Mouse (Mus musculus) right cerebral cortex, postnatal 10 days (tissue): Measurements from ENCODE around the gene Angptl8.
"Not testable (repeated sequence)": the region's sequence is repeated elsewhere in the genome, so short reads cannot be mapped to it uniquely, and the experiment has no call there.

Experiments used
- DNase-seq, 2 experiments: peaks; one replicate each; pipeline ENCODE4 v3.0.0; 2021; ENCODE audit warnings: low spot score in 2 of 2

Gene Angptl8

DNA sequence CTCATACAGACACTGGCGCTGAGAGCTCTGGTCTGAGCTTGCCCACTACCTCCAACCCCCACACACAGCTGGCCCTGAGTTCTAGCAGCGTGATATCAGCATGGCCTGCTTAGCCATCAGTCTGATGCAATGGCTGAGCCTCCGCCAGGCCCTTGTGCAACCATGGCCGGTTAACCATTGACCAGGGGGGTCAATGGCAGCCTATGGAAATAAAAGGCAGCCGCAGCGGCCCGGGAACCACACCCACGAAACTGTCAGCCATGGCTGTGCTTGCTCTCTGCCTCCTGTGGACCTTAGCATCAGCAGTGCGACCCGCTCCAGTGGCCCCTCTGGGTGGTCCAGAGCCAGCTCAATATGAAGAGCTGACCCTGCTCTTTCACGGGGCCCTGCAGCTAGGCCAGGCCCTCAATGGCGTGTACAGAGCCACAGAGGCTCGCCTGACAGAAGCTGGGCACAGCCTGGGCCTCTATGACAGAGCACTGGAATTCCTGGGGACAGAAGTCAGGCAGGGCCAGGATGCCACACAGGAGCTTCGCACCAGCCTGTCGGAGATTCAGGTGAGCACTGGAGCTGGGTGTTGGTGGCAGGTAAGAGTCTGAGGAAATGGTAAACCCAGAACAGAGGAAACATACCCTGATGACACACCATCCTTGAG is at the start of gene Angptl8:
Gene Angptl8 (plus strand): TSS at position 253 of the 655 bp plus-strand sequence.
- no peak for DNase-seq

DNA sequence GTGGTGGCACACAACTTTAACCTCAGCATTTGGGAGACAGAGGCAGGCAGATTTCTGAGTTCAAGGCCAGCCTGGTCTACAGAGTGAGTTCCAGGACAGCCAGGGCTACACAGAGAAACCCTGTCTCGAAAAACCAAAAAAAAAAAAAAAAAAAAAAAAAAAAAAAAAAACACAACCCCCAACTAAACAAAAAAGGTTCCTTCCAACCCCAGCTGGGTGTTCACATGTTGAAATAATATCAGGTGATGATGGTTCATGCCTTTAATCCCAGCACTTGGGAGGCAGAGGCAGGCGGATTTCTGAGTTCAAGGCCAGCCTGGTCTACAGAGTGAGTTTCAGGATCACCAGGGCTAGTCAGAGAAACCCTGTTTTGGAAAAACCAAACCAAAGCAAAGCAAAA is 49.0 kb upstream of the Angptl8 start:
- DNase-seq: not testable (repeated sequence)

DNA sequence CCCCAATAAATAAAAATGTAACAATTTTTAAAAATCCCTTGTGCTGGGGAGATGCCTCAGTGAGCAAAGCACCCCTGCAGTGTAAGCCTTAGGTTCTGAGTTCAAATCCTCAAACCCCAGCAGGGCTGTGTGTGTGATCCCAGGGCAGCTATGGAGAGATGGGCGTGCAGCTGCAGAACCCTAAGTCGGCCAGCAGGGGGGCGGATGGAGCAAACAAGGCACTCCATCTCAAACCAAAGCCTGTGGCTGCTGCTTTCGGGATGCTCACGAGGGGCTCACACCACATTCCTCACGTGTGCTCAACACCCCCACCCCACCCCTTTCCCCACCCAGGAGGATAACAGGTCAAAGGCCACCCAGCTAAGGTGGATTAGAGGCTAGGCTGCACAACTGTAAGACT is 48.4 kb upstream of the Angptl8 start:
- peak in 1 of 2 experiments; percentile 76 for DNase-seq

DNA sequence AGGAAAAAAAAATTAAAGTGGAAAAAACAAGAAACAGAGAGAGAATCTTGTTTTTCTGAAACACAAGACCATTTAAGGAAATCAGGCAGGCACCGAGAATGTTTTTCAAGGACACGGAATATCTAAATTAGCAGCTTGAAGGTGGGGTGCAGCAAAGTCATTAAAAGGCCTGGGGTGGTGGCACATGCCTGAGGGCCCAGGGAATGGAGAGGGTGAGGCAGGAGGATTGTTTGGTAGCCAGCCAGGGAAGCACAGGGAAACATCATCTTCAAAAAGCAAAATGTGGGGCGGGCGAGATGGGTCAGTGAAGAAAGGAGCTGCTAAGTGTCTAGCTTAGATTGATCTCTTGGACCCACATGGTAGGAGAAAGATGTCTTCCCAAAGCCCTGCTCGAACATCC is 47.7 kb upstream of the Angptl8 start:
- DNase-seq: no peak

DNA sequence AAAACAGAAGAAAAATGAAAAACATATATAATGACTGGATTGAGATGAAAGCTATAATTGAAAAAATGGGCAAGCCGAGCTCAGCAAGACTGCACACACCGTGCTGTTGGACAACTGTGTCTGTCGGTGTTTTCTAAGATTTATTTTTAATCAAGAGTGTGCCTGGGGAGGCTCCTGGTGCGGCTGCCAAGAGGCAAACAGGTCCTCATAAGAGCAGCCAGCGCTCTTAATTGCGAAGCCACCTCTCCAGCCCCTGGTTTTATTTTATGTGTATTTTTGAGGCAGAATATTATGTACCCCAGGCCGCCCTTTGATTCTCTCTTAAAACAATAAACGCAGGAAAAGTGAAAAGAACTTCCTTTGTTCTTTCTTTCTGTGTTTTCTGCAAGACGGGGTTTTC is 47.1 kb upstream of the Angptl8 start:
- no peak for DNase-seq

DNA sequence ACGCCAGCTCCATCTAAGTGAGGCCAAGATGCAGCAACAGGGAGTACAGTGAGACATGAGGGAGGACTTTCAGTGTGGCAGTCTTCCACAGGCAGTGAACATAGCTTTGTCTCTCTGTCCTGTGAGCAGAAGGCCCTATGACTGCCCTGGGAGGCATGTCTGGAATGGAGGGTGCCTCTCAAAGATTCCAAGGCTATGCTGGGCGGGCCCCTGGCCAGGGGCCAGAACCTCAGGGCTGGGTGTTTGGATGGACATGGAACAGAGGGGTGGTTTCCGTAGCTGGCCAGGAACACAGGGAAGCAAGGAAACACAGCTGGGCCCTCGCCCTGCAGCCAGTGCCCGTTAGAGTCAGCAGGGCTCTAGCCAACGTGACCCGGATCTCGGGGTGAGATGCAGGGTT is 43.4 kb upstream of the Angptl8 start:
- DNase-seq: no peak

DNA sequence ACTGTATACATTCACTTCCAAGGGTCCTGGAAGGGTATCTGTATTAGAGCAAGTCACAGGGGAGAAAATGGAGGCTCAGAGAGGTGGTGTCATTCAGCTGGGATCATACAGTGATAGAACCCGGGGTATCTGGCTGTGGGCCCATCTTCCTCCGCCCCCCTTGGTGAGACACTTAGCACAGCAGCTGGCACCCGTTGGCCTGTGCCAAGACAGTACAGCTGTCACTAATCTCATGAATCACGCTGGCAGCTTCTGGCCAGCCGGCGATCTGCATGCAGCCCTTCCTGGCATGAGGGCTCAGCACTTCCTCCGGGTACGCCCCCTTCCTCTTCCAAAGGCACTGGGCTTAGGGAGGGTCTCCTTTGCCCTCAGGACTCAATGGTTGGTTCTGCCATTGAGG is 42.7 kb upstream of the Angptl8 start:
- DNase-seq: peak; percentile 81 to 87

DNA sequence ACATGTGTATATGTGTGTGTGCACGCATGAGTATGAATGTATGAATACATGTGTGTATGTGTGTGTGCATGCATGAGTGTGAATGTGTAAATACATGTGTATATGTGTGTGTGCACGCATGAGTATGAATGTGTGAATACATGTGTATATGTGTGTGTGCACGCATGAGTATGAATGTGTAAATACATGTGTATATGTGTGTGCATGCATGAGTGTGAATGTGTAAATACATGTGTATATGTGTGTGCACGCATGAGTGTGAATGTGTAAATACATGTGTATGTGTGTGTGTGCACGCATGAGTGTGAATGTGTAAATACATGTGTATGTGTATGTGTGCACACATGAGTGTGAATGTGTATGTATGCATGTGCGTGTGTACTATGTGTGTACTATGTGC is 41.8 kb upstream of the Angptl8 start:
- DNase-seq: not testable (repeated sequence)

DNA sequence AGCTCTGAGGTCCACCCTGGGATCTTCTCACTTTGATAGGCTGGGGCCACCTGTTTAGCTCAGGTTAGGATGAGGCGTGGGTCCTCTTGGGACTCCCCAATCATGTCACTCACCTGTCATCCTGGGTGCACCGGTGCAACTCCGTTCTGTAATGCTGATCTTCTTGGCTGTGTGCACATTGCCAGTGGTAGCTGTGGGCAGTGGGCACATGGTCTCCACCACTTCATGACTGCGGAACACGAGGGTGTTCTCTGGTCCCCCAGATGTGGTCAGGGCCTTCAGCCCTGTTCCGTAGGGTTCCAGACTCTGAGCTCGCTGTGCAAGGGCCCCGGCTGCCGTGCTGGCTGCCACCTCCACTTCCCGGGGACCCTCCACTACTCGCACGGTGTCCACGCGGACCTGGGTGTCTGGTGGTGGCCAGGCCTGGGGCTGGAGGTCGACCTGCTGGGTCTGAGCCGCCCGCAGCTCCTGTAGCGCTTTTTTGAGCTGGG is 40.9 kb upstream of the Angptl8 start:
- DNase-seq: no peak

DNA sequence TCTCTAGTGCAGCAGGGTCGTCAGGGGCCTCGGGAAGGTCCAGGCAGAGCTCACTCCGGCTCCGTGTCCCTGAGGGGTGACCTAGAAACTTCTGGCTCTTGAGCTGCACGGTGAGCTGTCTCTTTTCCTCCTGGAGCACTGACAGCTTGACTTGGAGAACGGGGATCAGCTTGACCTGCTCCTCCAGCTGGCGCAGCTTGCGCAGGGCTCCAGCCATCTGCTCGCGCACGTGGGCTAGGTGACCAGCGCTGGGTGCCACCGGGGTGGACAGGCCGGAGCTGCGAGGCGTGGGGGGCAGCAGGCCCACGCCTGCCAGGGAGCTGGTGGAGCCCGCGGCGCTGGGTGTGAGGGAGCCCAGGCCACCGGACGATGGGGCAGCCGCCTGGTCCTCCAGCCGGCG is 40.4 kb upstream of the Angptl8 start:
- DNase-seq: no peak

DNA sequence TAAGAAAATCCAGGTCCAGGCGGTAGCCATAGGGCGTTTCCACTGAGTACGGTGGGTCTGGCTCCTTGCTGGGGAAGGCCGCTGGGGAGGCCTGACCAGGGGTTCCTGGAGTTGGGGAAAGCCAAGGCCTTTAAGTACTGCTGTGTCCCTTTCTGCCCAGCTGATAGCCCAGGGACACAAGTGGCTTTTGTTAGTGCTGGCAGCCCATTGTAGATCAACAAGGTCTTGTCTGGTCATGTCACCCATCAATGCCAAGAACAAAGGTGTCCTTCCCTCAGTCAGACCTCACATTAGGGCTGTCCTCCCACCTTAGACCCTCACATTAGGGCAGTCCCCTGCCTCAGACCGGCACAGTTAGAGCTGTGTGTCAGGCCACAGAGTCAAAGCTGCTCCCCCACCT is 39.7 kb upstream of the Angptl8 start:
- DNase-seq: no peak

DNA sequence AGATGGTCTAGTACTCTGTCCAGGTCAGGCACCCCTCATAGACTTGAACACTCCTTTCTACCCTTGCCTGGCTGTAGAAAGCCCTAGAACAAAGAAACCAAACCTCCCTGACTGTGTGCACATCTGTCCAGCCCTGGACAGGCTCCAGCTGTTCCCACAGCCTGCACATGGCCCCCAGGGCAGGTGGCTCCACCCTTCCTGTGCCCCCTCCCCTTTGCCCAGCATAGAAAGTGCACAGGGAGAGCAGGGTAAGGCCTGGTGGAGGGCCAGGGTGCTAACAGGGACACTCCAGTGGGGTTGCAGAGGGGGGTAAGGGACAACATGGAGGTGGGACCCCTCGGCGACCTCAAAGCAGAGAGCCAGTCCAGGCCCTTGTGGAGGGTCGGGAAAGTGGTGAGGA is 39.1 kb upstream of the Angptl8 start:
- no peak for DNase-seq

DNA sequence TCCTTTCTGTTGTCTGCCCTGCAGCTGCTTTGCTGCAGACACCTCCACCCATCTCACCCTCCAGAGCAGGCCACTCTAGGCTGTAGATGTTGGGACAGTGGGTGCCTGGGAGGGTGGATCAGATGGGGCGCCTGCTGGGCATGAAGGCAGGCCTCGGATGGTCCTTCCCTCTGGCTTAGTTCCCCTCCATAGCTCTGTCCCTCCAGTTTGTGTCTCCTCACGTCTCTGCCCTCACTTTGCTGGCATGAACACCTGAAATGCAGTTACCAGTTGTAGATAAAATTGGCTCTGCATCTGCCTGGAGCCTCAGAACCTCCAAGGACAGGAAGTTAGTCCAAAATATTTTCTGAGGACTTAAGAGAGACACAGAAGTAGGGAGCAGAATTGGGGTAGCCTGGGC is 38.4 kb upstream of the Angptl8 start:
- no peak for DNase-seq

DNA sequence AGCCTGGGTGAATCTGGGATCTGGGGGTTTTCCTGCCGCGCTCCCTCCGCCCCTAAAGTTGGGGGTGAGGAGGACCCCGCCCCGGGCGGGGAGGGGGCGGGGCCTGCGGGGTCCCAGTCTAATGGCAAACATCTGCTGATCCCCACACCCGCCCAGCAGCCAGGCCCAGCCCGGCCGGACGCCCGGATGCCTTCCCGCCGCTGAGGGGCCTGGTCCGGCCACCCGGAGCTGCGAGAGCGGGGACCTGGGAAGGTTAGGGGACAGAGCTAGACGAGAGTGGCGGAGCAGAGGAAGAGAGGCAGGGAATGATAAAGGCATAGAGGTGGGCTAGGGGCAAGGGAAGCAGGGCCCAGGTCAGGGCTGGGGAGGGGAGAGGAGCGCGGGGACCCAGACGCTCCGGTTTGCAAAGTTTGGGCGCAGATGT is 37.4 kb upstream of the Angptl8 start:
- DNase-seq: peak in 1 of 2 experiments; percentile 48

DNA sequence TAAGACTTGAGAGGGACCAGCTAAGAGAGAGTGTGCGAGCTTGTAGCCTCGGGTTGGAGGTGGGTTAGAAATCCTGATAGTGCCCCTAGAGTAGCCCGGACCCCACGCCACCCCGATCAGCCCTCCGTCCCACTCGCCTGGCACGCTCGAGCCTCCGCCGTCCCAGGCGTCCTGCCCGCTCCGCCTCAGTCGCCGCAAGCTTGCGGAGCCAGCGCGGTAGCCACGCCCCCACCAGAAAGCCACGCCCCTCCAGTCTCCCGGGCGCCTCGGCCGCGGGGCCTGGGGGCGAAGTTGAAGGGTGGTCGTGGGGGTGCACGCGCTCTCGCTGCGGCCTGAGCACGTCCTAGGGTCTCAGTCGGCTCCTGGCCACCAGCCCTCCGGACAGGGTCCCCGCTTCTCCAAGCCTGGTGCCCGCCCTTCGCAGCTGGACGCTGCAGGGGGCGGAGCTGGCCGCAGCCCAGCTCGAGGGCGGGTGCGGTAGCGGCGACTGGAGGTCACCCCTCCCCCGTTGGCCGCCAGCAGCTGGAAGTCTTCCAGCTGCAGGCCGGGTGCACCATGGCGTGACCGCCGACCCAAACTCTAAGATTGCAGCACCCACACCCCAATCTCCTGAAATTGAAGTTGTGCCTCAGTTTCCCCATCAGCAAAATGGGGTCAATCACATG is 36.8 kb upstream of the Angptl8 start, which contains the start of gene Kank2:
Gene Kank2 (minus strand): TSS at position 400 of the 665 bp plus-strand sequence.
- peak; percentile 59 to 74 for DNase-seq

DNA sequence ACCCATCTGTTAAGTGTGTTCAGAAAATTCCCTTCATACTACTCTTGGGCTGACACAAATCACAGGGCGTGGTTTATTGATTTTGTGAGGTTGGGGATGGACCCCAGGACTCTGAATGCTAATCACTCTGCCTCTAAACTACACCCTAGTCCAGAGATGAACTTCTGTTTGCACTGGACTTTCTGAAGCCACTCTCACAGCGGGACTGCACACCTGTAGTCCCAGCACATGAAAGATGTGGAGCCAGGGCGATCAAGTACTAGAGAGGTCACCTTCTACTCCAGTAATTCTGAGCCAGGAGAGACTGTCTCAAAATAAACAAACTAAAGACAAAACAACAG is 36.3 kb upstream of the Angptl8 start:
- DNase-seq: no peak

DNA sequence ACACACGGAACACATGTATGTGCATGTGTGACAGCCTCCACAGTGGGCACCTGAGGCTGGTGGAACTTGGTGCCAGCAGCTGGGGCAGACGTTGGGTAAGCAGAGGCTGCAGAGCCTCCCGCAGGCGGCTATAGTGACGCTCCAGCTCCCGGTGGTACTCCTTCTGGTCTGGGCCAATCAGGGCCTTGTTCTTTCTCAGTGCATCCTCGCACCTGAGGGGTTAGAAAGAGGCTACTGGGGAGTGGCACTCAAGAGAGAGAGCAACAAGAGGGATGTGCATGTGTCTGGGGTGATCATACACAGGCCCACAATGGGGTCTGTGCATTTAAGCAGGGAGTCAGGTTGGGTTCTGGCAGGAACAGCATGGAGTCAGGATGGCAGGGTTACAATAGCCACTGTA is 34.2 kb upstream of the Angptl8 start:
- no peak for DNase-seq

DNA sequence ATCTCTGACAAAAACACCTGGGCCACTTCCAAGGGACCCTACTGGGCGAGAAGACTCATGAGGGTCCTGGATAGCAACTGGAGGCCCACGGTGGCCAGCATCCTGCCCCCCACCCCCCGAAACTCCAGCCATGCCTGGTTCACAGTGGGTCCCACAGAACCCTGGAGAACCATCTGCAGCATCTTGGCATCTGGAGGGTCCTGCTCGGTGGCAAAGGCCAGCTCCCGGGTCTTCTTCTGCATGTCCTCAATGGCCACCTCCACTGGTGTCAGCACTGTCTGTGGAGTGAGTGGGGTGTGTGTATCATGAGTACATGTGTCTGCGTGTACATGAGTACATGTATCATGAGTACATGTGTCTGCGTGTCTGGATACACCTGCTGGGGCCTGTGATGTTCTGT is 33.7 kb upstream of the Angptl8 start:
- DNase-seq: no peak

DNA sequence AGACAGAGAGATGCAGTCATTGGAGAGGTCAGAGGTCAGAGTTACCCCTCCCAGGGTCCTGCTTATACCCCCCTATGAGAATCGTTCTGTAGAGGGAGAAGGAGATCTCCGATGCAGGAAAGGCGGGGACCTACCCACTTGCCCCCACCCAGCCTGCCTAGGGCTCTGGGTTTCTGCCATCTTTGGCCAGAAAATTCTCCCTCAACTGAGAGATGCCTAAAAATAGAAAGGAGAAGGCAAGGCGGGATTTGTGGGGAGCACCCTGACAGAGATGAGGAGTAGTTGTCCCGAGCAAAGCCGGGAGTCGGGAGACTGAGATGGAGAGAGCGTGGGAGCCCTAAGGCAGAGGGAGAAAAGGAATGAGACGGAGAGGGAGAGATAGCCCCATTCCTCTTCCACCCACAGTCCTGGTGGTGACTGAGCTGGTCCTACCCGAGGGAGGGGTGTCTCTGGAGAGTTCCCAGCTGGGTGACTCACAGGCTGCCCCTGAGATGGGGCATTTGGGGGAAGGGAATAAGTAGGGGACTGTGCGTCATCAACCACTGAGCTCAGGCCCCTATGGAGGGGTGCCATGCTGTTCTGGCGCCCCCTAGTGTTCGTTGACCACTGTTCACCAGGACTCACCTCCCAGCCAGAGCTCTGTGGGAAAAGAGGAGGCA is 31.2 kb upstream of the Angptl8 start:
- peak; percentile 64 to 82 for DNase-seq

DNA sequence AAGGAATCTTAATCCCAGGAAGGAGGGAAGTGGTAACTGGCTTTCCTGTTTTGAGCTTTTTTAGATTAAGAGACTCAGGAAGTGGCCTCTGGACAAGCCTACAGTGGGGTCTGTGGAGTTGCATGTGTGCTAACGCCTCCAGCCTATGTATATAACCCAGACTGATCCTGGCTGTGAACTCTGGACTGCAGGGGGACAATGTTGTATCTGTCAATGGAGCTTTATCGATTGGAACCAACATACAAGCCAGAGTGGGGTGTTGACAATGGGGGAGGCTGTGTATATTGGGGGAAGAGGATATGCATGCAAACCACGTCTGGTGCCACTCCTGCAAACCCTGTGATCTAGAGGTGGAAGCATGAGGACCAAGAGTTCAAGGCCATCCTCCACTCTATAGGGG is 28.9 kb upstream of the Angptl8 start:
- DNase-seq: no peak

DNA sequence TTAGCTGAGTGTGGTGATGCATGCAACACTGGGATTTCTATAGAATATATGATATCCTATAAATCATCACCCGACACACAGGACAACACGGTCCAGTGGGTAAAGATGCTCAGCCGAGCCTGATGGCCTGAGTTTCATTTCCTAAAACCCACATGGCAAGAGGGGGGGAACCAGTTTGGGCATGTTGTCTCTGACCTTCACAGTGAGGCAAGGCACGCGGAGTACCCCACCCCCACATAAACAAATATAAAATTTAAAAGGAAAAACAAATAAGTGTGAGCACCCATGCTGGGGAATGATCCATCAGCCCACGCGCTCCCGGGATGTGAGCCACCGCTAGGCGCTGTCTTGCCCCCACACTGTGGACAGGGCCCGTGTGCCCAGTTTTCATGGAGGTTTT is 28.3 kb upstream of the Angptl8 start:
- DNase-seq: no peak

DNA sequence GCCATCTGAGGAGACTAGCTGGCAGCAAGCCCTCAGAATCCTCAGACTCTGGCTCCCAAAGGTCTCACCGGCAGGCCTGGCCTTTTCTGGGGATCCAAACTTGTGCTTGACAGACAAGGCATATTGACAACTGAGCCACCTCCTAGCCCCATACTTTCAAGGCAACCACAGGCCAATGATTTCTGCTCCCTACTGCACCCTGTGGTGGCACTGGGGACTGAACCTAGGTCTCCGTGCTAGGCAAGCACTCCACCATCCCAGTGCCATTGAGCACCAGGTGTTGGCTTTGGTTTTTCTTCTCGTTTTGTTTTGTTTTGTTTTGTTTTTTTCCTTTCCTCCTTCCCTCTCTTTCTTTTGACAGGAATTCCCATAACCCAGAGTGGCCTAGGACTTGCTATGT is 26.7 kb upstream of the Angptl8 start:
- DNase-seq: no peak

DNA sequence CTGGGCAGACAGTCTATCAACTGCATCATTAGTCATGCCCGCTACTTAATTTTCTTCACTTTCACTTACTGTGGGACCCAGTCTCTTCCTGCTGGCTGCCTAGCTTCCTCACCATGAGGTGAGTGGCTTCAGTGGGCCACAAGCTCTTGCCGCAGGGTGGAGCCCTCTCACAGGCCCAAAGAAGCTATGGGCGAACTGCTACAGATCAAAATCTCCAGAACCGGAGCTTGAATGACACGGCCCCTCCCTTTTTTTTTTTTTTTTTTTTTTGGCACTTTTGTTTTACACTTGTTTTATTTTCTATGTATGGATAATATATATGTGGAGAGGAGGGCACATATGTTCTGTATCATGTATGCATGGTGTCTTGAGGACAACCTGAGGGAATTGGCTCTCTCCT is 24.1 kb upstream of the Angptl8 start:
- no peak for DNase-seq
